Mouse (Mus musculus) intestine, embryonic 14.5 days (tissue): Measurements from ENCODE around the gene Zbtb20. TPM values are rescaled to one million over a fixed set of nuclear protein-coding genes. Genes with fewer than 3 reads are reported as not detected.

Experiments
- ATAC-seq: fragments of 200-750 bp; cut with Nextera tagmentation; replicated peaks from 2 replicates; pipeline ENCODE4 v1.8.0; 2017; ENCODE audit warnings: low read depth, moderate number of reproducible peaks, moderate TSS enrichment, moderate library complexity; ENCODE audit not compliant: low FRiP score, low TSS enrichment
- DNase-seq: peaks from one replicate; pipeline ENCODE4 v3.0.0-alpha.2; 2018; ENCODE audit warnings: low spot score
- H3K27ac ChIP-seq: fragments of 300-500 bp; sonication (generic); 2 replicates; pipeline ENCODE4 v1.5.1; 2014; ENCODE audit warnings: low read depth, mild to moderate bottlenecking, control low read depth
- H3K27me3 ChIP-seq: fragments of 300-500 bp; sonication (generic); replicated peaks from 2 replicates; pipeline ENCODE4 v1.6.1; 2014; ENCODE audit warnings: low read length, control low read depth; ENCODE audit not compliant: control insufficient read depth, insufficient read depth
- H3K36me3 ChIP-seq: fragments of 300-500 bp; sonication (generic); 2 replicates; pipeline ENCODE4 v1.6.1; 2014; ENCODE audit warnings: low read length, control low read depth; ENCODE audit not compliant: control insufficient read depth, insufficient read depth
- H3K4me1 ChIP-seq: fragments of 300-500 bp; sonication (generic); replicated peaks from 2 replicates; pipeline ENCODE4 v1.6.1; 2014; ENCODE audit warnings: low read length, control low read depth, mixed read lengths; ENCODE audit not compliant: control insufficient read depth, insufficient read depth
- H3K4me2 ChIP-seq: fragments of 300-500 bp; sonication (generic); 2 replicates; pipeline ENCODE4 v1.6.1; 2014; ENCODE audit warnings: low read length
- H3K4me3 ChIP-seq: fragments of 300-500 bp; sonication (generic); 2 replicates; pipeline ENCODE4 v1.5.1; 2014; ENCODE audit warnings: low read depth, low read length, control low read depth, mixed read lengths
- H3K9ac ChIP-seq: fragments of 300-500 bp; sonication (generic); 2 replicates; pipeline ENCODE4 v1.6.1; 2014; ENCODE audit warnings: mild to moderate bottlenecking, low read length
- H3K9me3 ChIP-seq: fragments of 300-500 bp; sonication (generic); 2 replicates; pipeline ENCODE4 v1.6.1; 2016; ENCODE audit warnings: low read length, control low read depth; ENCODE audit not compliant: control insufficient read depth
- WGBS: fragments of 180-500 bp; shearing (Covaris S2); extraction: QIAGEN DNeasy Blood & Tissue Kit; methylation state at CpG from one replicate; pipeline ENCODE4 v1.1.7; 2014; 5-methylcytosine and 5-hydroxymethylcytosine counted together
- polyA plus RNA-seq: library from polyadenylated mRNA; unstranded; fragments of >200 nt; fragmentation: Nextera tagmentation; extraction: Ambion mirVana; gene quantifications from 2 replicates; pipeline ENCODE4 v1.2.1, GENCODE M21; 2014

Zbtb20 gene
- polyA plus RNA-seq, 1 experiment from 2014 or later = 27.3 TPM

DNA sequence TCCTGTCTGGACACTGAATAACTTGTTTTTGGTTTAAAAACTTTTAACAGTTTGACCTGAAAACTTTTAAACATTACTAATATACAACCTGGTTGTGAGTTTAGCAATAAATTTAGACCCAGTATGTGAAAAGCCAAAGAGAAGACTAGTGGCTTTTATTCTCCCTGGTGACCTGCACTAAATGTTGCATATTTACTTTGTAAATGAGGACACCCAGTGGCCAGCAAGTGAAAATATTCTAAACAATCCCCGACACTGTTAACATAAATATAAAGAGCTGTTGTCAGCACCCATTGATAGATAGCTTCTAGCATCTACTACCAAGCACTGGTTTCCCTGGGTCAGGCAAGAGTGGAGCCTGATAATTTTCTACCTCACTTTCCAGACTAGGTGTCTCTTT, 717.1 kb downstream of the Zbtb20 start:
- Histone ChIP-seq H3K36me3 (no peaks in the 10 kb centered on the region), H3K9ac (no peak overlapping the region), H3K27me3 (no peaks in the 10 kb centered on the region), H3K4me2 (no peak overlapping the region), H3K27ac (no peak overlapping the region), H3K4me3 (no peak overlapping the region), H3K4me1 (0 out of 2 replicates have a peak, but pooled peaks cover 2% of the 10 kb centered on the region), H3K9me3 (no peaks in the 10 kb centered on the region)
- DNase-seq = no peak
- 0% methylated on average over 1 of the region's 1 CpGs for WGBS
- no peak for ATAC-seq

DNA sequence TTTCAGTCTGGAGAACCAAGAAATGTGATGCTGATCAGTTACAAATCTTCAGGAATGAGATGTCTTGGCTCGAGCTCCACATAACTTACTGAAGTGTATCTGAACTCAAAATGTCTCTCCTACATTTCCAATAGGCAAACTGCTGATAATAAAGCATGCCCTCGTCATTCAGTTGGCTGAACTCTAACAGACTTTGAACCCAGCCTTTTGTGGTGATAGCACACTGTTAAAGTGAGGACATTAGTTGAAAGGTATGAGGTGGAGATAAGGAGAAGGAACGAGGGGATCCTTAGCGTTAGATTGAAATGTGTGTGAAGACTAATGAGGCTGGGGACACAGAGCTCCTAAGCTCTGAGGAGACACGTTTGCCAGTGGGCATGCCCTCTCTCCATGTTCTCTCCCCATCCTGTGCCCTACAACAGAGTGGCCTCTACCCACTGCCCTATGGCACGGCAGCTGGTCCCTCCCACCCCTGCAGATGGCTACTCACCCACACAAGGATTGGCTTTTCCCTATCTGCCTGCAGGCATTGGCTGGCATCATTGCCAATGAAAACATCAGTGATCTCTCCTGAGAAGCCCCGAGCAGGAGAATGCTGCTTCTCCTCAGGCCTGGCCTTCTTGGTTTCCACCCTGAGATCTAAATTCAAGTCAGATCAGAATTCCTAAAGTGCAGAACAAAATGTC, 721.8 kb downstream of the Zbtb20 start:
- no peak for DNase-seq
- no peak for ATAC-seq
- WGBS = 73% methylated on average over 7 of the region's 7 CpGs
- no peaks in the 10 kb centered on the region for H3K27me3 ChIP-seq
- no peaks in the 10 kb centered on the region for H3K36me3 ChIP-seq
- H3K4me3 ChIP-seq = no peak overlapping the region
- H3K4me1 ChIP-seq = no peaks in the 10 kb centered on the region
- H3K27ac ChIP-seq = no peak overlapping the region
- H3K9me3 ChIP-seq = no peaks in the 10 kb centered on the region
- no peak overlapping the region for H3K9ac ChIP-seq
- H3K4me2 ChIP-seq = no peak overlapping the region

DNA sequence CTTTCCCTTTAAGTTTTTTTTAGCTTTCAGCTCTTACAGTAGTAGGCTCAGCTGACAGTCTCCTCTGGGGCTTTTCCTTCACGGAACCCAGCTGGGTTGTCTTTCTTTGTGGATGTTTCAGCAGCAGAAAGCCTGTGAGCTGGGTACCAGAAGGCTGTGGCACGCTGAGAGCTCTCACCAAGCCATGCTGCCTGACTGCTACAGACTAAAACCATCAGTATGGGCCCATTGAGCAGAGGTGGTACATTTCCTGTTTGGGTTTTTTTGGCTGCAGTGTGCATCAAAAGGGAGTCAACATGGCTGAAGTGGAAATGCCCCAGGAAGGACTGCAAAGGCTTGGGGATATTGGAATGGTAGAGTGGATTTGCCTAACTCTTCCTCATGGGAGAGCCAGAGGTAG, 724.0 kb downstream of the Zbtb20 start:
- DNase-seq (no peak), ATAC-seq (no peak)
- no peak overlapping the region for H3K27ac ChIP-seq
- no peaks in the 10 kb centered on the region for H3K27me3 ChIP-seq
- WGBS = 85% methylated on average over 2 of the region's 2 CpGs
- no peaks in the 10 kb centered on the region for H3K4me1 ChIP-seq
- no peaks in the 10 kb centered on the region for H3K36me3 ChIP-seq
- no peaks in the 10 kb centered on the region for H3K9me3 ChIP-seq
- no peak overlapping the region for H3K4me2 ChIP-seq
- no peak overlapping the region for H3K4me3 ChIP-seq
- no peak overlapping the region for H3K9ac ChIP-seq

DNA sequence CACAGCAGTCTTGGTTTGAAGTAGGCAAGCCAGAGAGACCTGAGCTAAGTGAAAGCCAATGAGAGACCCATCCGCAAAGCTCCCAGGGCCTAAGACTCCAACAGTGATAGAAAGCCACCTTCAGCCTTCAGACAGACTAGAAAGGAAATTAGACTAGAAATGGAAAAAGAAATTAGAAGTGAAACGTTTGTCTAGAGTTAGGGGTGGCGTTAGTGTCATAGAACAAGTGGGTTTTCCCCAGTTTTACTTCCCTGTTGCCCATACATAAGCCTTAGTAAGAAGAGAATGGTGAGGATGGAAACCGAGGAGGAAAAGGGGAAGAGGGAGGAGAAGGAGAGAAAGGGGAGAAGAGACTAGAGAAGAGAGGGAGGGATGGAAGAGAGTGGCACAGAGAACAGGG, 726.9 kb downstream of the Zbtb20 start:
- Histone ChIP-seq H3K9ac (no peak overlapping the region), H3K4me2 (no peak overlapping the region), H3K27me3 (no peaks in the 10 kb centered on the region), H3K4me1 (no peaks in the 10 kb centered on the region), H3K36me3 (no peaks in the 10 kb centered on the region), H3K9me3 (no peaks in the 10 kb centered on the region), H3K27ac (no peak overlapping the region), H3K4me3 (no peak overlapping the region)
- ATAC-seq (no peak), DNase-seq (no peak)
- WGBS = 74% methylated on average over 4 of the region's 4 CpGs

DNA sequence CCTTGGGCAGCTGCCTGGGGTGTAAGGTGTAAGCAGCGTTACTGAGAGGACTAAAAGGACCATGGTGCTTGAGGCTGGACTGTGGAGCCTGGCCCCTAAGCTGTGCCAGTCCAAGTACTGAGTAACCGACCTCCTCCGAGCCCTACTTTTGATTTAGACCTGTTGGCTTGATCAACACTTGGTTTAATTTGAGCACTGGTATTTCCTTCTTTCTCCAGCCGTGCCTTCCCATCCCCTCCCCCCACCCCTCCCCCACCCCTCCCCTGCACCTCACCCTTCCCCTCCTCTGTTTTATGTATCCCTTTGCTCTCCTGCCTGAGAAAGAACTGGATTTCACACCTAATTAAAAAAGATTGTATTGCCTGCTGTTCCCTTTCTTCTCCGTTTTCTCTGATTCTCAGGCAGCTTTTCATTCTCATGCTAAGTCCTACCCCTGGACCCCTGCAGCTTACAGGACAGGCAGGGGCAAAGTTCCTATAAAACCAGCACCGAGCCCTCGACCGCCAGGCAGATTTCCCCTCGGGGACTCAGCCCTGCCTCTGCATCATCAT, 728.0 kb downstream of the Zbtb20 start:
- WGBS = 27% methylated on average over 9 of the region's 9 CpGs
- Histone ChIP-seq H3K4me2 (no peak overlapping the region), H3K27me3 (no peaks in the 10 kb centered on the region), H3K9ac (no peak overlapping the region), H3K4me3 (no peak overlapping the region), H3K27ac (no peak overlapping the region), H3K4me1 (no peaks in the 10 kb centered on the region), H3K9me3 (no peaks in the 10 kb centered on the region), H3K36me3 (no peaks in the 10 kb centered on the region)
- DNase-seq (no peak), ATAC-seq (no peak)

DNA sequence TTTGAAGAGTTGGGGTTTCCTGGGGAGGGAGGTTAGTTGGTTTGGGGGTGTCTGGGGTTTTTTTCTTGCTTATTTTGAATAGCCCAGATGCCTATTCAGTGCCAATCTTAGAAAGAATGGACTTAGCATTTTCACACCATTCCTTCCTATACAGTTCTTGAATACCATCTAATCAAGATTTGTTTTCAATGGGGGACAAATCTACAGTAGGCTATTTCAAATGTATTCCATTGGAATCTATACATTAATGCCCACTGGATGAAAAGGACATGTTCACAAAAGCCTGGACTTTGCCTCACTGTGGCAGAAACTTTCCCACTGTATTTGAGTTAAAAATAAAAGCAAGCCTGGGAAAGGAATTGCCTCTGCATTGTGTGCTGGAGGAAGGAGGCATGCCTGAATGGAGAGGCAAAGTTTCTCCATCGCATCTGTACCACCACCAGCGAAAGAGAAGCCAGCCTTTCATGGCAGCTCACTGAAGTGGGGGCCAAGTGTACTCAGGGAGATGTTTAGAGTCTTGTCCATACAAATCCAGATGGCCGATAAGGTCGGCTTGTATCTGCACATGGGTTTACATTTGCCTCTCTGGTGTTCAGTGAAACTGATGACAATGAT, 728.8 kb downstream of the Zbtb20 start:
- H3K4me2 ChIP-seq = no peak overlapping the region
- H3K27me3 ChIP-seq = no peaks in the 10 kb centered on the region
- H3K9ac ChIP-seq = no peak overlapping the region
- ATAC-seq (no peak), DNase-seq (no peak)
- 44% methylated on average over 4 of the region's 4 CpGs for WGBS
- H3K9me3 ChIP-seq = no peaks in the 10 kb centered on the region
- H3K4me1 ChIP-seq = no peaks in the 10 kb centered on the region
- H3K27ac ChIP-seq = no peak overlapping the region
- no peak overlapping the region for H3K4me3 ChIP-seq
- H3K36me3 ChIP-seq = no peaks in the 10 kb centered on the region

DNA sequence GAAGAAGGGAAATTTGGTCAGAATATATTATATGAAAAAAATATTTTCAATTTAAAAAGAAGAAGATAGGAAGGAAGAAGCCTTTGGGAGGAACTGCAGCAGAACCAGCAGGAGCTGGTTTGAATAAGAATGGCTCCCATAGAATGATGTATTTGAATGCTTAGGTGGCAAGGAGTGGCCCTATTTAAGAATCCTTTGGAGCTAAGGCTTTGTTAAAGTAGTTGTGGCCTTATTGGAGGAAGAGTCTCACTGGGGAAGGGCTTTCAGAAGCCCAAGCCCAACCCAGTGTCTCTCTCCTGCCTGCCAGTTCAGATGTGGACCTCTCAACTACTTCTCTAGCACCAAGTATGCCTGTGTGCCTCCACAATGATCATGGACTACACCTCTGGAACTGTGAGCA, 731.4 kb downstream of the Zbtb20 start:
- no peak for DNase-seq
- Histone ChIP-seq H3K4me1 (no peaks in the 10 kb centered on the region), H3K27me3 (no peaks in the 10 kb centered on the region), H3K27ac (no peak overlapping the region), H3K4me2 (no peak overlapping the region), H3K36me3 (peaks cover 12% of the 10 kb centered on the region; the same call in 1 of the 2 replicates), H3K9me3 (no peaks in the 10 kb centered on the region), H3K9ac (no peak overlapping the region), H3K4me3 (no peak overlapping the region)
- ATAC-seq = no peak

DNA sequence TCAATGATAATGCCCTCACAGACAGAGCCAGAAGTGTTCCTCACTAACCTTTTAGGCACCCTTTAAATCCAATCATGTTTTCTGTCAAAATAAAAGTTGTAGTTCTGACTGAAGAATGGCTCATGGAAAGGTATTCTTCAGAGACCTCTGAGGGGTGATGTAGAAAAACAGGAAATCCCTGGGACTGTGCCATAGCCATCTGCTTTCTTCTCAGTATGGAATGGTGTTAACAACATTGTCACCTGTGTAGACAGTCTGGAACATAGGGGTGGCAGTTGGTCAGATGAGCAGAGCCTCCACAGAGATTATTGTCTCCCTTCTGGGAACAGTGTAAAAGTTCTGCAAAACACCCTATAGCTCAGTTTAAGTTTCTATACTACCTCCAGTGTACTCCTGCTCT, 732.4 kb downstream of the Zbtb20 start:
- no peaks in the 10 kb centered on the region for H3K27me3 ChIP-seq
- DNase-seq (no peak), ATAC-seq (no peak)
- H3K9me3 ChIP-seq = no peaks in the 10 kb centered on the region
- peaks cover 12% of the 10 kb centered on the region; the same call in 1 of the 2 replicates for H3K36me3 ChIP-seq
- H3K4me3 ChIP-seq = no peak overlapping the region
- no peak overlapping the region for H3K27ac ChIP-seq
- H3K9ac ChIP-seq = no peak overlapping the region
- no peaks in the 10 kb centered on the region for H3K4me1 ChIP-seq
- H3K4me2 ChIP-seq = no peak overlapping the region

DNA sequence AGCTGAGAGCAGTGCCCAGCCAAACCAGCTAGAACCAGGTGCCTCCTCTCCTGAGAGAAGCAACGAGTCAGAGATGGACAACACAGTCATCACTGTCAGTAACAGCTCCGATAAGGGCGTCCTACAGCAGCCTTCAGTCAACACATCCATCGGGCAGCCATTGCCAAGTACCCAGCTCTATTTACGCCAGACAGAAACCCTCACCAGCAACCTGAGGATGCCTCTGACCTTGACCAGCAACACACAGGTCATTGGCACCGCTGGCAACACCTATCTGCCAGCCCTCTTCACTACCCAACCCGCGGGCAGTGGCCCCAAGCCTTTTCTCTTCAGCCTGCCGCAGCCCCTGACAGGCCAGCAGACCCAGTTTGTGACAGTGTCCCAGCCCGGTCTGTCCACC, 734.7 kb downstream of the Zbtb20 start:
- H3K9me3 ChIP-seq = no peaks in the 10 kb centered on the region
- H3K4me1 ChIP-seq = no peaks in the 10 kb centered on the region
- peaks cover 12% of the 10 kb centered on the region; the same call in 1 of the 2 replicates for H3K36me3 ChIP-seq
- DNase-seq (no peak), ATAC-seq (no peak)
- no peak overlapping the region for H3K4me2 ChIP-seq
- no peak overlapping the region for H3K9ac ChIP-seq
- no peak overlapping the region for H3K27ac ChIP-seq
- no peaks in the 10 kb centered on the region for H3K27me3 ChIP-seq
- 97% methylated on average over 10 of the region's 10 CpGs for WGBS
- no peak overlapping the region for H3K4me3 ChIP-seq
